Mouse (Mus musculus): ENCODE data around the gene Wscd2. TPM values are rescaled to one million over a fixed set of nuclear protein-coding genes. Genes with fewer than 3 reads are reported as not detected.

Gene Wscd2
- polyA plus RNA-seq, 1 experiment from 2014 or later, result 14.1 TPM

DNA sequence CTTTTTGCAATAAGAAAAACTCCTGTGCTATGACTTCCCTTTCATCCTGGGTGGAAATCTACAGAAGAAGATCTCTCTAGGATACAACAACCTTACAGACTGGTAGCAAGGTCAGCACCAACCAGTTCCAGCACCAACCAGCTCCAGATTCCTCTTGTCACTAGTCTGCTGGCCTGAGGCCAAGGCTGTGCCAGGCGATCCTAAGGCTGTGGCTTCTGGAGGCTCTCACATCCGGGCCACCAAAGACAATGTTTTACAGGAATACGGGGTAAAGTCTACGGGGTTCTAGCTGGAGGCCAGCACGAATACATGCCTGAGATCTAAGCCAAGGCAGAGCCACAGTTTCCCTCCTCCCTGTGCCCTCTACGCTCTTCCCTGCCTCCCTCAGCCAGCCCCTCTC, 25.4 kb upstream of the Wscd2 start:
- no peak for ATAC-seq (ENCODE audit: low FRiP score)
- H3K27me3 ChIP-seq, result peaks cover 24% of the 10 kb centered on the region
- no peaks in the 10 kb centered on the region for H3K9me3 ChIP-seq (replicated peaks)
- H3K36me3 ChIP-seq, result no peaks in the 10 kb centered on the region
- H3K27ac ChIP-seq, result no peak overlapping the region
- no peak overlapping the region for H3K9ac ChIP-seq
- no peak overlapping the region for H3K4me2 ChIP-seq (replicated peaks)
- no peak overlapping the region for H3K4me3 ChIP-seq
- WGBS, result 84% methylated on average over 6 of the region's 6 CpGs
- H3K4me1 ChIP-seq, result peaks cover 50% of the 10 kb centered on the region

- ATAC-seq (ENCODE audit: low FRiP score), result no peak
- Histone ChIP-seq H3K4me2 (replicated peaks) (no peak overlapping the region), H3K4me1 (peaks cover 41% of the 10 kb centered on the region), H3K36me3 (no peaks in the 10 kb centered on the region), H3K4me3 (no peak overlapping the region), H3K9ac (no peak overlapping the region), H3K9me3 (replicated peaks) (no peaks in the 10 kb centered on the region), H3K27ac (no peak overlapping the region), H3K27me3 (peaks cover 21% of the 10 kb centered on the region)
- WGBS, result 56% methylated on average over 6 of the region's 6 CpGs
Measured at GRCm38 (mm10) chr5:113466536-113466935, 23.6 kb upstream of the Wscd2 start.

DNA sequence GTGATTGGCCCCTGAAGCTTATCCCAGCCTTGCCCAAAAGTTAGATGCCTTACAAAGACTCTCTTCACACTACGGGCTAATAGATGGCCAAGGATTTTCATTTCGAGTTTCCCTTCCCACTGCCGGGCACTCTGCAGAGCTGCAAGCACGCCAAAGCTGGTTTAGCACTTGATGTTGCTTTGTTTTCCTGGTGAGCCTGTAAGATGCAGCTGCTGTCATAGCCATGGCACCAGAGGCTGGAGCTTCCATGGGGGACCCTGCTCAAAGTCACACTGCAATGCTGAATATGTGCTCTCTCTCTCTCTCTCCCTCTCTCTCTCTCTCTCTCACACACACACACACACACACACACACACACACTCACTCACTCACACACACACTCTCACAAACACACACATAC, 23.1 kb upstream of the Wscd2 start:
- no peak overlapping the region for H3K4me2 ChIP-seq (replicated peaks)
- no peaks in the 10 kb centered on the region for H3K9me3 ChIP-seq (replicated peaks)
- no peak for ATAC-seq (ENCODE audit: low FRiP score)
- H3K9ac ChIP-seq, result no peak overlapping the region
- H3K27ac ChIP-seq, result no peak overlapping the region
- peaks cover 35% of the 10 kb centered on the region for H3K4me1 ChIP-seq
- H3K36me3 ChIP-seq, result no peaks in the 10 kb centered on the region
- 40% methylated on average over 4 of the region's 4 CpGs for WGBS
- H3K4me3 ChIP-seq, result no peak overlapping the region
- peaks cover 18% of the 10 kb centered on the region for H3K27me3 ChIP-seq

DNA sequence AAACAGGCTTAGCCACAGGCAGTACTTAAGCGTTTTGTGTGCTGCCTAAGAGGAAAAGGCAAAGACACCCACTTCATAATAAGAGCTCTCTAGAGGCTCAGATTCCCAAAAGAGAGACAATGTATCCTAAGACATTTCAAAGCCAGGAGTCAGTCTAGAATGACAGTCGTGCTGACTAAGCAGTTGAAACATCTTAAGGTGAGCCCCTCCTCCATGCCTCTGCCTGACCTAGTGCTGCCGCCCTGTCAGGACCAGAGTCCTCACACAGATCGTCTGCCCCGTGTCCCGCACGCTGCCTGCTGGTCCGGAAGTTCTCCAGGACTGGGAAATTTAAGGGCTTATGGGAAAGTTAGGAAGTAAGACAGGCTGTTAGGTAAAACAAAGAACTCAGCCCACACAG, 22.4 kb upstream of the Wscd2 start:
- Histone ChIP-seq H3K4me1 (peaks cover 28% of the 10 kb centered on the region), H3K4me2 (replicated peaks) (no peak overlapping the region), H3K27me3 (peaks cover 12% of the 10 kb centered on the region), H3K4me3 (no peak overlapping the region), H3K36me3 (no peaks in the 10 kb centered on the region), H3K27ac (no peak overlapping the region), H3K9ac (no peak overlapping the region), H3K9me3 (replicated peaks) (no peaks in the 10 kb centered on the region)
- WGBS, result under 1% methylated on average over 8 of the region's 8 CpGs
- ATAC-seq (ENCODE audit: low FRiP score), result no peak

- 65% methylated on average over 5 of the region's 5 CpGs for WGBS
- Histone ChIP-seq H3K27me3 (peaks cover 5% of the 10 kb centered on the region; the same call in 1 of the 2 replicates), H3K27ac (no peak overlapping the region), H3K4me1 (peaks cover 24% of the 10 kb centered on the region), H3K36me3 (no peaks in the 10 kb centered on the region), H3K9me3 (replicated peaks) (no peaks in the 10 kb centered on the region), H3K4me2 (replicated peaks) (no peak overlapping the region), H3K4me3 (no peak overlapping the region), H3K9ac (no peak overlapping the region)
- no peak for ATAC-seq (ENCODE audit: low FRiP score)
Measured at GRCm38 (mm10) chr5:113468625-113469024, 21.5 kb upstream of the Wscd2 start.

- H3K9ac ChIP-seq, result no peak overlapping the region
- ATAC-seq (ENCODE audit: low FRiP score), result no peak
- peaks cover 22% of the 10 kb centered on the region for H3K4me1 ChIP-seq
- no peaks in the 10 kb centered on the region for H3K36me3 ChIP-seq
- no peak overlapping the region for H3K4me2 ChIP-seq (replicated peaks)
- no peaks in the 10 kb centered on the region for H3K9me3 ChIP-seq (replicated peaks)
- H3K27me3 ChIP-seq, result peaks cover 3% of the 10 kb centered on the region; the same call in 1 of the 2 replicates
- 90% methylated on average over 5 of the region's 5 CpGs for WGBS
- H3K27ac ChIP-seq, result no peak overlapping the region
- no peak overlapping the region for H3K4me3 ChIP-seq
Measured at GRCm38 (mm10) chr5:113469231-113469630, 20.9 kb upstream of the Wscd2 start.

DNA sequence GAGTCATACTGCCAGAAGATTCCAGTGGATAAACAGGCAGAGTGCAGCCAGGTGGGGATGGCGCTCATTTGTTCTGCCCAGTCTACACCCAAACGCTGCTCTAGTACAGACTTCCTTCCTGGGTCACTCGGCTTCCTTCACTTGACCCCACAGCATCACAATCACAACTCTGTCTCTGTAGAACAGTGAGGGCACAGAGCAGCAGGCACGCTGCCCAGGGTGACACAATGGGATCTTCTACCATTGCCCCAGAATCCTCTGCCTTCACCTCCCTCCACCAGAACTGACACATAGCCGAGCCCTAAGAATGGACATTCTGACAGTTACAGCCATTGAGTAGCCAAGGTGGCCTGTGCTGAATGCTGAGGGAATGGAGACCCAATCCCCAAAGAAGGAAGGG, 20.3 kb upstream of the Wscd2 start:
- WGBS, result 93% methylated on average over 5 of the region's 5 CpGs
- peaks cover 22% of the 10 kb centered on the region for H3K4me1 ChIP-seq
- no peak overlapping the region for H3K27ac ChIP-seq
- no peak overlapping the region for H3K4me2 ChIP-seq (replicated peaks)
- peaks cover 3% of the 10 kb centered on the region; the same call in 1 of the 2 replicates for H3K27me3 ChIP-seq
- H3K4me3 ChIP-seq, result no peak overlapping the region
- no peaks in the 10 kb centered on the region for H3K9me3 ChIP-seq (replicated peaks)
- H3K9ac ChIP-seq, result no peak overlapping the region
- no peak for ATAC-seq (ENCODE audit: low FRiP score)
- H3K36me3 ChIP-seq, result no peaks in the 10 kb centered on the region

GRCm38 (mm10) chr5:113471417-113471816, 18.7 kb upstream of the Wscd2 start:
- peaks cover 22% of the 10 kb centered on the region for H3K4me1 ChIP-seq
- no peak for ATAC-seq (ENCODE audit: low FRiP score)
- WGBS, result 51% methylated on average over 4 of the region's 4 CpGs

DNA sequence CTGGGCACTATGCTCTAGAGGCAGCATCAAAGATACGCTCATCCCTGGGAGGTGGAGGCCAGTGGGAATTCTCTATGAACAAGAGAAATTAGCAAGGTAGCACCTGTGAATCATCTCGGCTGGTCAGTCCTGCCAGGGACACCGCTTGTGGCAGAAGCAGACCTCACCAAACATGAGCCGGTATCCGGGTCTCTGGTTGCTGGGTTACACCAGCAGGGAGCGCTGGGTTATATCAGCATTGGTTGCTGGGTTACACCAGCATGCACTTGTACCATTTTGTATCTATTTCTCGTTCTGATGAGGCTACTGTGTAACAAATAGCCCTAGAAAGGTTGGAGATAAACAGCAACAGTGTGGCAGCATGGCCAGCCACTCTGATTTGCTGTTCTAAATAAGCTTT, 17.8 kb upstream of the Wscd2 start:
- H3K4me2 ChIP-seq (replicated peaks), result no peak overlapping the region
- no peaks in the 10 kb centered on the region for H3K36me3 ChIP-seq
- H3K9ac ChIP-seq, result no peak overlapping the region
- H3K27ac ChIP-seq, result no peak overlapping the region
- no peaks in the 10 kb centered on the region for H3K9me3 ChIP-seq (replicated peaks)
- 58% methylated on average over 7 of the region's 7 CpGs for WGBS
- peaks cover 18% of the 10 kb centered on the region for H3K4me1 ChIP-seq
- no peak for ATAC-seq (ENCODE audit: low FRiP score)
- H3K4me3 ChIP-seq, result no peak overlapping the region
- peaks cover 3% of the 10 kb centered on the region; the same call in 1 of the 2 replicates for H3K27me3 ChIP-seq

More at GRCm38 (mm10) chr5:113471417-113471816, 18.7 kb upstream of the Wscd2 start:
- Histone ChIP-seq H3K9me3 (replicated peaks) (no peaks in the 10 kb centered on the region), H3K27ac (no peak overlapping the region), H3K36me3 (no peaks in the 10 kb centered on the region), H3K4me3 (no peak overlapping the region), H3K9ac (no peak overlapping the region), H3K4me2 (replicated peaks) (no peak overlapping the region), H3K27me3 (peaks cover 3% of the 10 kb centered on the region; the same call in 1 of the 2 replicates)

- peaks cover 20% of the 10 kb centered on the region for H3K4me1 ChIP-seq
- H3K36me3 ChIP-seq, result no peaks in the 10 kb centered on the region
- ATAC-seq (ENCODE audit: low FRiP score), result no peak
- WGBS, result 23% methylated on average over 6 of the region's 6 CpGs
- H3K27ac ChIP-seq, result no peak overlapping the region
- H3K4me2 ChIP-seq (replicated peaks), result no peak overlapping the region
- H3K27me3 ChIP-seq, result no peaks in the 10 kb centered on the region
- H3K9me3 ChIP-seq (replicated peaks), result no peaks in the 10 kb centered on the region
- no peak overlapping the region for H3K9ac ChIP-seq
- no peak overlapping the region for H3K4me3 ChIP-seq
Measured at GRCm38 (mm10) chr5:113476816-113477215, 13.3 kb upstream of the Wscd2 start.

- WGBS, result 49% methylated on average over 5 of the region's 5 CpGs
- Histone ChIP-seq H3K4me2 (replicated peaks) (no peak overlapping the region), H3K27ac (peak overlapping the region; percentile 30; the same call in 1 of the 2 replicates)
Measured at GRCm38 (mm10) chr5:113479075-113479474, 11.1 kb upstream of the Wscd2 start.

GRCm38 (mm10) chr5:113480451-113480850, 9.7 kb upstream of the Wscd2 start:
- no peaks in the 10 kb centered on the region for H3K9me3 ChIP-seq (replicated peaks)
- H3K4me2 ChIP-seq (replicated peaks), result no peak overlapping the region
- WGBS, result 36% methylated on average over 5 of the region's 5 CpGs
- H3K36me3 ChIP-seq, result no peaks in the 10 kb centered on the region
- peaks cover 25% of the 10 kb centered on the region for H3K4me1 ChIP-seq
- no peak overlapping the region for H3K4me3 ChIP-seq
- no peak for ATAC-seq (ENCODE audit: low FRiP score)
- peak overlapping the region; percentile 35; the same call in 1 of the 2 replicates for H3K27ac ChIP-seq
- H3K27me3 ChIP-seq, result no peaks in the 10 kb centered on the region
- H3K9ac ChIP-seq, result no peak overlapping the region

More at GRCm38 (mm10) chr5:113479075-113479474, 11.1 kb upstream of the Wscd2 start:
- peaks cover 25% of the 10 kb centered on the region for H3K4me1 ChIP-seq
- H3K27me3 ChIP-seq, result no peaks in the 10 kb centered on the region
- 0 out of 2 replicates have a peak, but pooled peaks have one; percentile 64 for ATAC-seq (ENCODE audit: low FRiP score)
- H3K9me3 ChIP-seq (replicated peaks), result no peaks in the 10 kb centered on the region
- no peak overlapping the region for H3K9ac ChIP-seq
- H3K36me3 ChIP-seq, result no peaks in the 10 kb centered on the region
- no peak overlapping the region for H3K4me3 ChIP-seq

- Histone ChIP-seq H3K4me1 (peaks cover 11% of the 10 kb centered on the region), H3K4me3 (no peak overlapping the region), H3K36me3 (no peaks in the 10 kb centered on the region), H3K4me2 (replicated peaks) (no peak overlapping the region), H3K27me3 (peaks cover 15% of the 10 kb centered on the region), H3K27ac (no peak overlapping the region), H3K9me3 (replicated peaks) (no peaks in the 10 kb centered on the region), H3K9ac (no peak overlapping the region)
- no peak for ATAC-seq (ENCODE audit: low FRiP score)
- 75% methylated on average over 11 of the region's 11 CpGs for WGBS
Measured at GRCm38 (mm10) chr5:113485584-113486162, 4.5 kb upstream of the Wscd2 start.
